In the genomic region with DNA sequence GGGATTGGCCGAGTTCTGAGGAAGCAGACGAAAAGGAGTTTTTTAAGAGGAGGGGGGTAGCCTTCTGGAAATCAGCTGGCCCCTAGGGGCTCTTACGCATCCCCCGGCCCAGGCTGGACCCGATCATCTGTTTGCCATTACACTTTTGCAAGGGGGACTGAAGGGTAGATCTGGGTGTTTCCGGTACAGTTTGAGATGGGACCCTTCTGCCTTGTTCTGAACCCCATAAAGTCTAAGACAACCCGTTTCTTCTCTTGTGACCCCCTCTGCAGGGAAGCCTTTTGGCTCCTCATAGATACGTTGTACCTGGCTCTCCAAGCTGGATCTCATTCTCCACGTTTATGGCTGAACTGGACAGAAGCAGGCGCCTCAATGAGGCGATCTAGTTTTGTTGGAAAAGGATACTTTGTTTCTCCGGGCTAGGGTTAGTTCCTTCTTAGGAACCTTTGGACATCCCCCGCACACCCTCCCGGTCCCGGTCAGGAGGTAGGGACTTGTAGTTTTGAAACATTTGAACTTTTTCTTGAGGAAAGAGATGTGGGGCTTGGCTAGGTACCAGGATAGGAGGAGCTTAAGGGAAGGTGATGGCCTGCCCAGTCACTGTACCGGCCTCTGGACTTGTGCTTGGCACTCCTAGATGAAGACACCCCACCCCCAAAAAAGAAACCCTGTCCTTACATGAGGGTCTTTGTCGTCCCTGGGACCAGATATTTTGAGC, we compare ENCODE assay signal across 9 mouse cellular contexts. TPM values are rescaled to one million over a fixed set of nuclear protein-coding genes. Genes with fewer than 3 reads are reported as not detected.
DNase-seq lines count a peak whose midpoint lies in the region; ATAC-seq and TF ChIP-seq lines count a peak whose summit lies in the region.
"Had no signal": no experiment of that assay in that cellular context is flagged by ENCODE, and none has a peak within 500 bp of the region (broad histone marks: within the 10 kb centered on the region; RNA-seq: fewer than 3 reads in every experiment).

No protein-coding gene starts in this region.

- H3K27me3 ChIP-seq in heart, embryonic 11.5 days (ENCODE audit: control insufficient read depth, insufficient read depth, low read length) = no peaks in the 10 kb centered on the region
- no peaks in the 10 kb centered on the region for H3K27me3 ChIP-seq in kidney, postnatal 0 days (ENCODE audit: insufficient read depth, low read length)
- H3K27me3 ChIP-seq in midbrain, embryonic 12.5 days = no peaks in the 10 kb centered on the region

- peak overlapping the region; percentile 91 for H3K4me2 ChIP-seq in heart, embryonic 11.5 days
- H3K4me2 ChIP-seq in kidney, postnatal 0 days (ENCODE audit: low read length) = peak overlapping the region; percentile 81
- peak overlapping the region; percentile 79 for H3K4me2 ChIP-seq in midbrain, embryonic 12.5 days (replicated peaks)

- DNase-seq in adrenal gland, adult 2 months = peak; percentile 78
- no peak for DNase-seq in adrenal gland, adult 18-20 months (ENCODE audit: low spot score in 2 of 2)
- peak; percentile 40 for DNase-seq in Muller cell, postnatal 12 days (ENCODE audit: inconsistent ontology term)
- peak; percentile 67 for DNase-seq in kidney, postnatal 0 days (ENCODE audit: low spot score)
- no peak for DNase-seq in urinary bladder, postnatal 4 days (ENCODE audit: low spot score in 2 of 2)
- DNase-seq in B cell, adult 2 months = no peak

- peaks cover 45% of the 10 kb centered on the region for H3K4me1 ChIP-seq in heart, embryonic 11.5 days (ENCODE audit: control insufficient read depth, insufficient read depth, low read length)
- H3K4me1 ChIP-seq in kidney, postnatal 0 days (replicated peaks; ENCODE audit: insufficient read depth, low read length) = peaks cover 36% of the 10 kb centered on the region
- peaks cover 40% of the 10 kb centered on the region for H3K4me1 ChIP-seq in midbrain, embryonic 12.5 days

- H3K36me3 ChIP-seq in heart, embryonic 11.5 days (ENCODE audit: control insufficient read depth, insufficient read depth, low read length) = no peaks in the 10 kb centered on the region; the same call in 1 of the 2 replicates
- H3K36me3 ChIP-seq in kidney, postnatal 0 days (ENCODE audit: insufficient read depth, low read length) = no peaks in the 10 kb centered on the region
- no peaks in the 10 kb centered on the region for H3K36me3 ChIP-seq in midbrain, embryonic 12.5 days

- no peak for TF ChIP-seq CTCF in kidney, postnatal 0 days (IDR thresholded peaks at IDR 0.05; ENCODE audit: low read depth)

- ATAC-seq in heart, embryonic 11.5 days (replicated peaks; ENCODE audit: insufficient number of reproducible peaks, low FRiP score, low TSS enrichment) = no peak
- ATAC-seq in kidney, postnatal 0 days (replicated peaks; ENCODE audit: low FRiP score, low read depth) = no peak
- no peak for ATAC-seq in midbrain, embryonic 12.5 days (ENCODE audit: low FRiP score, low read depth)

- H3K27ac ChIP-seq in heart, embryonic 11.5 days (ENCODE audit: low read depth, low read length) = peak overlapping the region; percentile 93
- peak overlapping the region; percentile 93 for H3K27ac ChIP-seq in kidney, postnatal 0 days
- H3K27ac ChIP-seq in midbrain, embryonic 12.5 days (replicated peaks) = peak overlapping the region; percentile 90

- H3K9me3 ChIP-seq in heart, embryonic 11.5 days (replicated peaks; ENCODE audit: control insufficient read depth, low read length) = no peaks in the 10 kb centered on the region
- H3K9me3 ChIP-seq in kidney, postnatal 0 days (replicated peaks; ENCODE audit: low read length) = no peaks in the 10 kb centered on the region
- H3K9me3 ChIP-seq in midbrain, embryonic 12.5 days = no peaks in the 10 kb centered on the region

- H3K4me3 ChIP-seq in heart, embryonic 11.5 days (ENCODE audit: low read depth, low read length) = peak overlapping the region; percentile 82
- peak overlapping the region; percentile 84 for H3K4me3 ChIP-seq in kidney, postnatal 0 days (replicated peaks; ENCODE audit: low read depth, low read length)
- peak overlapping the region; percentile 87 for H3K4me3 ChIP-seq in midbrain, embryonic 12.5 days

- H3K9ac ChIP-seq in heart, embryonic 11.5 days (ENCODE audit: low read depth, low read length) = peak overlapping the region; percentile 79
- H3K9ac ChIP-seq in kidney, postnatal 0 days (ENCODE audit: low read depth, low read length) = peak overlapping the region; percentile 82
- peak overlapping the region; percentile 84 for H3K9ac ChIP-seq in midbrain, embryonic 12.5 days (replicated peaks)

- 7% methylated on average over 17 of the region's 17 CpGs for WGBS in heart, embryonic 11.5 days (ENCODE audit: insufficient replicate concordance)
- WGBS in kidney, postnatal 0 days = under 1% methylated on average over 17 of the region's 17 CpGs
- WGBS in midbrain, embryonic 12.5 days = 8% methylated on average over 17 of the region's 17 CpGs

RNA-seq across cellular contexts. Expression of a gene that starts 2.0 kb away (rescaled TPM):
- 100 to 1,000 TPM; 118 to 172 TPM for total RNA-seq in adrenal gland, adult 2 months (2021)
- polyA plus RNA-seq in adrenal gland, adult 2 months (2012; rRNA removed) = 127 and 138 TPM in 2 replicates
- total RNA-seq in adrenal gland, adult 18-20 months (2021) = 100 to 1,000 TPM in 1 of 2 experiments, 10 to 100 TPM in 1; 94.0 to 145 TPM
- 30.0 and 37.5 TPM in 2 replicates for polyA plus RNA-seq in heart, embryonic 11.5 days (2014; fragmentation: Nextera tagmentation; extraction: Ambion mirVana)
- polyA plus RNA-seq in kidney, postnatal 0 days (2015; fragmentation: Nextera tagmentation; extraction: Ambion mirVana) = 87.7 and 96.4 TPM in 2 replicates
- polyA plus RNA-seq in midbrain, embryonic 12.5 days (2016; fragmentation: Nextera tagmentation; extraction: Ambion mirVana) = 102 and 106 TPM in 2 replicates

RNA-seq across cellular contexts. Expression of a gene that starts 18.6 kb away (rescaled TPM):
- 100 to 1,000 TPM; 700 to 846 TPM for total RNA-seq in adrenal gland, adult 2 months (2021)
- 13.7 and 14.2 TPM in 2 replicates for polyA plus RNA-seq in adrenal gland, adult 2 months (2012; rRNA removed)
- 100 to 1,000 TPM; 830 to 834 TPM for total RNA-seq in adrenal gland, adult 18-20 months (2021)
- 461 and 517 TPM in 2 replicates for polyA plus RNA-seq in heart, embryonic 11.5 days (2014; fragmentation: Nextera tagmentation; extraction: Ambion mirVana)
- 716 and 863 TPM in 2 replicates for polyA plus RNA-seq in kidney, postnatal 0 days (2015; fragmentation: Nextera tagmentation; extraction: Ambion mirVana)
- polyA plus RNA-seq in midbrain, embryonic 12.5 days (2016; fragmentation: Nextera tagmentation; extraction: Ambion mirVana) = 370 and 378 TPM in 2 replicates

RNA-seq across cellular contexts. Expression of a gene that starts 25.1 kb away (rescaled TPM):
- total RNA-seq in adrenal gland, adult 2 months (2021) = under 1 TPM in 1 of 2 experiments, not detected in 1; 0.49 TPM
- not detected in 2 replicates for polyA plus RNA-seq in adrenal gland, adult 2 months (2012; rRNA removed)
- not detected for total RNA-seq in adrenal gland, adult 18-20 months (2021)
- 0.38 TPM in 1 of 2 replicates, not detected in the other for polyA plus RNA-seq in heart, embryonic 11.5 days (2014; fragmentation: Nextera tagmentation; extraction: Ambion mirVana)
- polyA plus RNA-seq in kidney, postnatal 0 days (2015; fragmentation: Nextera tagmentation; extraction: Ambion mirVana) = not detected in 2 replicates
- 0.31 and 1.3 TPM in 2 replicates for polyA plus RNA-seq in midbrain, embryonic 12.5 days (2016; fragmentation: Nextera tagmentation; extraction: Ambion mirVana)
- total RNA-seq: heart, postnatal 10 days had no signal

RNA-seq across cellular contexts. Expression of a gene that starts 34.5 kb away (rescaled TPM):
- 10 to 100 TPM; 17.5 to 28.9 TPM for total RNA-seq in adrenal gland, adult 2 months (2021)
- polyA plus RNA-seq in adrenal gland, adult 2 months (2012; rRNA removed) = 5.1 and 6.5 TPM in 2 replicates
- total RNA-seq in adrenal gland, adult 18-20 months (2021) = 10 to 100 TPM; 18.2 to 21.1 TPM
- polyA plus RNA-seq in heart, embryonic 11.5 days (2014; fragmentation: Nextera tagmentation; extraction: Ambion mirVana) = 9.2 and 9.9 TPM in 2 replicates
- 13.9 and 14.8 TPM in 2 replicates for polyA plus RNA-seq in kidney, postnatal 0 days (2015; fragmentation: Nextera tagmentation; extraction: Ambion mirVana)
- 22.3 and 24.4 TPM in 2 replicates for polyA plus RNA-seq in midbrain, embryonic 12.5 days (2016; fragmentation: Nextera tagmentation; extraction: Ambion mirVana)

RNA-seq across cellular contexts. Expression of a gene that starts 39.7 kb away (rescaled TPM):
- 1 to 10 TPM; 2.9 to 4.6 TPM for total RNA-seq in adrenal gland, adult 2 months (2021)
- 1.8 and 2.5 TPM in 2 replicates for polyA plus RNA-seq in adrenal gland, adult 2 months (2012; rRNA removed)
- 1 to 10 TPM; 3.7 to 4.0 TPM for total RNA-seq in adrenal gland, adult 18-20 months (2021)
- polyA plus RNA-seq in heart, embryonic 11.5 days (2014; fragmentation: Nextera tagmentation; extraction: Ambion mirVana) = 8.2 and 8.3 TPM in 2 replicates
- 5.1 and 5.6 TPM in 2 replicates for polyA plus RNA-seq in kidney, postnatal 0 days (2015; fragmentation: Nextera tagmentation; extraction: Ambion mirVana)
- 14.2 and 15.8 TPM in 2 replicates for polyA plus RNA-seq in midbrain, embryonic 12.5 days (2016; fragmentation: Nextera tagmentation; extraction: Ambion mirVana)

Comparison
In these comparisons a context has a peak if more than half of its experiments do, and no peak if none do; other contexts are left out.
1. DNase-seq: peak in adrenal gland, adult 2 months (single experiment), Muller cell, postnatal 12 days (single experiment) and kidney, postnatal 0 days (single experiment); none in adrenal gland, adult 18-20 months (0 of 2), urinary bladder, postnatal 4 days (0 of 2) and B cell, adult 2 months (0 of 2).
2. RNA of a gene that starts 18.6 kb away (polyA plus RNA-seq): 716 to 863 TPM in kidney, postnatal 0 days, 461 to 517 TPM in heart, embryonic 11.5 days and 370 to 378 TPM in midbrain, embryonic 12.5 days; 13.7 to 14.2 TPM in adrenal gland, adult 2 months; every median in the first group is over 10 times any median in the second.
3. Peak in every context shown above with its lines, with median percentiles within 50 percentile points of each other: H3K27ac ChIP-seq, H3K4me2 ChIP-seq, H3K4me3 ChIP-seq and H3K9ac ChIP-seq.